Mouse (Mus musculus): Measurements from ENCODE around the gene C6. TPM values are rescaled to one million over a fixed set of nuclear protein-coding genes. Genes with fewer than 3 reads are reported as not detected.

The C6 gene
- total RNA-seq (2023) = 2.3 TPM

GRCm38 (mm10) chr15:4726830-4727310, at the start of gene C6:
Gene C6 (plus strand): TSS chr15:4727175.

Other genes starting within 250 kb of the C6 start
- not detected for gene Mroh2b, start 171.6 kb downstream of the C6 start, total RNA-seq (2023)

Measured in CD4-positive naive resting alpha-beta T cell, adult 57 days (primary cell).